Mouse (Mus musculus) layer of hippocampus, adult 11-12 months (tissue): ENCODE data around the gene Gins2.

ENCODE experiments used
- DNase-seq: peaks from one replicate; pipeline ENCODE4 v3.0.0; 2022; ENCODE audit warnings: low spot score

Gene Gins2

GRCm38 (mm10) chr8:120544155-120544554 is 44.9 kb downstream of the Gins2 start:
- DNase-seq: no peak

DNA sequence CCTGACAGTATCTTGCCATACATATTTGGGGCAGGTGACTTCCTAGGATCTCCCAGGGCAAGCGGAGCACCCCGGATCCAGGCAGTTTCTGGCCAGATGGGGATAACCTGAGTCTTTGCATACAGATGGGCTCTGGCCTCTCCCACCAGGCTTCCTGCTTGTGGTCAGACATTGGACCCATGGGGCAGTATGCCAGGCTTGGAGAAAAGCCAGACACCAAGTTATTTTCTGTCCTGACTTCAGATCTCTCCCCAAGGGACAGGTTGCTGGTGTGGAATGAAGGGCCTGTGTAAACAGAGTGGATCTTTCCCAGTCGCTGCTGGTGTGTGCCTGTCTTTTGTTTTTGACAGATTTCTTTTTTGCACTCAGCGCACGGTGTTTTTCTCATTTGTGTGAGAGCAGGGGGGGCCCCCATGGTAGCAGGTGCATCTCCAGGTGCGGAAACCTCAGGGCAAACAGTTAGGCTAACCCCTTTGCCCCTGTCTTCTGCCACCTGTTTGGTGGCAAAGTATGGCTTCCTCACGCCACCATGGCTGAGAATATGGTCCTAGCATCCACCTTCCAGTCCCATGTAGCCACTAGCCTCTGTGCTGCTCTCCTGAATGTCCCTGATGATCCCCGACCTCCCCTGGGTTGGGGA is 45.6 kb downstream of the Gins2 start:
- peak; percentile 65 for DNase-seq

DNA sequence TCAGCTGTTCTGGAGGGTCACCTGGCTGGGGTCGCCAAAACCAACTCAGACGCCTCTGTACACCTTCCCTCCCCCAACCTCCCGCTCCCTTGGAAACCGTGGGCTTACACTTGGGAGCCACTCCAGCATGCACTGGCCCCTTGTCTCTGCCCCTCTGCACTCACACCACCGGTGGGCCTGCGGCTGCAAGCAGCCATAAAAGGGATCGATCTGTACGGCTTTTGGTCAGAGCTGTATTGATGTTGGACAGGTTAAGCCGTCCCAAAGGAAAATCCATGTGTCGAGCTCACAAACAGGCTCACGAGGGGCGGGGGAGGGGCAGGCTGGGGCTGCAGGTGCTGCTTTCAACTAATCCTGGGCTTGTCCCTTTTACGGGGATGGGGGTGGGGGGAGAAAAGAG is 46.1 kb downstream of the Gins2 start:
- no peak for DNase-seq

DNA sequence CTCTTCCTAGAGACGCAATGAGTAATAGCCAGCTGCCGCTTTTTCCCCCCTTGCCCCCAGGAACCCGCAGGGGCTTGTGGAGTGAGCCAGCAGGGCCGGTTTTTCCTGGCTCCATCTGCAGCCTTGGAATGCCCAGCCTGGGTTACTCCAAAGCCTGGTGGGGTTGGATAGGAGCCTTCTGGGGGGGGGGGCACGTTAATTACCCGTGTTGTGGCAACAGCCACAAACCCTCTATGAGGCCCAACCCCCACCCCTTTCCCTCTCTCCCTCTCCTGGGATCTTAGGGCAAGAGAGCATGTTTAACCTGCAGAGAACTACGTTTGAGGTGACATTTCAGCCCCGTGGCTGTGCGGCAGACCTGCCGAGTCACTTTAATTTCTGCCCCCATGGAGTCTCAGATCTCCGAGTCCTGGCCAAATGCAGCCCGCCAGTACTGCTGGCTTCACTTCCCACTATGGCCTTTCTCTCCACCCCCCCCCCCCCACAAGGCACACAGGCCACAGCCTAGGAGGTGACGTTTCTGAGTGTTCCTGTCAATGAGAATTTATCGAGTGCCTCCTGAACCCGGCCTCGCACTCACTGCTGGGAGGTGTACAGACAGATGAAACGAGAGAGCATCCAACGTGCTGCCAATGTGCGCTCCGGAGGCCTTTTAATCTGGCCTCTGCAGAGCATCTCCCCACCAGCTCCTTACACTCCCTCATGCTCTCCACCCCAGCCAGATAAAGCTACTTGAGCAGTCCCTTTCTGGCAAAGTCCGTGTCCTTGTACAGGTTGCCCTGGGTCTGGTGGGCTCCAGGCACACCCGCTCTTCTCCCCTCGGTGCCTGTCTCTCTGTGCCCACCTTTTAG is 49.1 kb downstream of the Gins2 start:
- no peak for DNase-seq

DNA sequence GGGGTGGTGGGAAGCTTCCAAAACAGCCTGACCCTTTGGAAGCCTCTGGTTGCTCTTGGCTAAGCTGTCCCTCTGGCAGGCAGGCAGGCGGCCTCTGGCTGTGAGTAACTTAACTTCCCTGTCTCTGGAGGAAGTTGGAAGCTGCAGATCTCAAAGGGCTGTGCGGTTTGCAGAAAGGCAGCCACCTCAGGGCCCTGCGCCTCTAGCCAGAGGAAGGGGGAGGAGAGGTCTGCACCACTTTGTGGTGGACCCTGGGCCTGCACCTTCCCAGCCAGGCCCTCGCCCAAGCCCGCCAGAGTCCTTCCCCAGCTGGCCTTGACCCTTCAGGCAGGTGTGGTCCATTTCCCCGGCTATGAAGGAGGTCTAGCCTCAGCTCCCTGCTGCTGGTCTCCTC is 49.7 kb downstream of the Gins2 start:
- no peak for DNase-seq

GRCm38 (mm10) chr8:120538397-120539240 is 50.5 kb downstream of the Gins2 start:
- peak; percentile 77 for DNase-seq

- peak; percentile 71 for DNase-seq
These were observed 51.2 kb downstream of the Gins2 start for GRCm38 (mm10) chr8:120537818-120538396.

DNA sequence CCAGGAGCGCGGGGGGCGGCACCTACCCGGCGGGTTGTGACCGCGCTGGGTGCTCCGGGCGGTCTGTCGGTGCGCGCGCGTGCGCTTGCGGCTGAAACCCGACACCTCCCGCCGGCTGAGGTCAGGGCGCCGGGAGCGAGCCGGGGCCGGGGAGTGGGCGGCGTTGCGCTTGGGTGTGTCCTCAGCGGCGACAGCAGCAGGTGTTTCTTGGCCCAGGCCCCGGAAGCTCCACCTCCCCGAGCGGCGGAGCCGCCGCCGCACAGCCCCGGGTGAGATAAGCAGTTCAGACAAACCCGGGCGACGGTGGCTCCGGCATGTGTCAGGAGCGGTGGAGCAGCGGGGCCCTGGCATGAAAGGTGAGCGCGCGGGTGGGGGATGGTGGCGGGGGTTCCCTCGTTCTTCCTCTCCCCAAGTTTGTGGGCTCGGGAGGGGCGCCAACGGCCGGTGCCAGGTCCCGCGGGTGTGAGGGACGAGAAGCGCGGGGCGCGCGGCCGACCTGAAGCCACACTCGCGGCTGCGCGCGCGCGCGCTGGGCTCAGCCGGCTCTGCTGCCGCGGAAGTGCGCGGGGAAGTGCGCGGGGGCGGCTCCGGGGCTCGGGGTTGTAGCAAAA is 51.8 kb downstream of the Gins2 start:
- DNase-seq: peak; percentile 66

DNA sequence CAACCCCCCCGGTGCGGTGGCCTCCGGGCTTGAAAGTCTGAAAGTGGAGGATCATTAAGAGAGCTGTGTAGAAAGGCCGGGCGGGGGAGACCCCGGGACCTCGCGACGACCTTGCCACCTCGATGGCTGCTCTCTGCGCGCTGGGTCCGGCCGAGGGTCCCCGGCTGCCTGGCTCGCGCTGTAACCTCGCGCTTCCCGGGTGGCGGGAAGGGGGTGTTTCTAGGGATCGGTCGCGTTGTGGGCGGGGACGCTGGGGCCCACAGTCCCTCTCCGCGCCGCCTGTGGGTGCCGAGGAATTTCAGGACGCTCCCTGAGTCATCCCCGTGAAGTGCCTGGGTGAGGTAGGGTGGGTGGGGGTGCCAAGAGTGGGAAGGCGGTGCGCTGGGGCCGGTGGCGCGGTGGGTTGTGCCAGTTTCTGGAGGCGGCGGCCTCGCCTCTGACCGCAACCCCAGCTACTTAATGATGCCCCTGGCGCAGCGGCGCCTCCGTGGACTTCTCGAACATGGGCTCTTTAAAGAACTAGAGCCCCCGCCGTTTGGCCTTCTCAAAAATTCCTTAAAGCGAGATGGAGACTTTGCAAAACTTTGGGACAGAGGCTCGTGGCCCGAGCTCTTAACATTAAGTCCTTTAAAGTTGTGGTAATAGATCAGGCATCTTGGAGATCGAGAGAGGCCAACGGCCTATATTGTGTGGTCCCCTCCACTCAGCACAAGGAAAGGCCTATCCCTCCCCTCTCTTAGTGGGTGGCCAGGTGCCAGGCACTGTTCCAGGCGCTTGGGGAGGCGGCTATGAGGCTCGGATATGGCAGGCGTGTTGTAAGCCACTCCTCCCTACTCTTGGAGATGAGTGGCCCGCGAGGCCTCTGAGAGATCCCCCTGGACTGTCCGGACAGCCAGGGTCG is 52.5 kb downstream of the Gins2 start:
- DNase-seq: peak; percentile 69

GRCm38 (mm10) chr8:120535452-120536305 is 53.4 kb downstream of the Gins2 start:
- peak; percentile 78 for DNase-seq

- DNase-seq: peak; percentile 84
These were observed 54.4 kb downstream of the Gins2 start for GRCm38 (mm10) chr8:120534504-120535368.

DNA sequence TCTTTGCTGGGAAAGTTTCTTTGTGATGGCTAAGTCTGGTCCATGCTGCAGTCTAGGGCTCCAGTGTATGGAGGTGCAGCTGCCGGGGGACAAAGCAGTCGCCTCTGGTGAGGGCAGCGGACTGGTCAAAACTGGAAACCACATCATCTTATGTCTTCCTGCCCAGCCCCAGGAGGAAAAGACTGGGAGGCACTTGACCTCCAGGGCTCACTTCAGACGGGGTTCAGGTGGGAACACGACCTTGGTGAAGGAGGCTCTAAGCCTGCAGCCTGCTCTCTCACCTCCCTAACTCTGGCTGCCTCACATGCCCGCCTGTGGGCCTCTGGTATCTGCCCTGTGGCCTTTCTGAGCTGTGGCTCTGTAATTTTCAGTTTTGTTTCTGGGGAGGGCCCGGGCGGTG is 55.0 kb downstream of the Gins2 start:
- DNase-seq: no peak

DNA sequence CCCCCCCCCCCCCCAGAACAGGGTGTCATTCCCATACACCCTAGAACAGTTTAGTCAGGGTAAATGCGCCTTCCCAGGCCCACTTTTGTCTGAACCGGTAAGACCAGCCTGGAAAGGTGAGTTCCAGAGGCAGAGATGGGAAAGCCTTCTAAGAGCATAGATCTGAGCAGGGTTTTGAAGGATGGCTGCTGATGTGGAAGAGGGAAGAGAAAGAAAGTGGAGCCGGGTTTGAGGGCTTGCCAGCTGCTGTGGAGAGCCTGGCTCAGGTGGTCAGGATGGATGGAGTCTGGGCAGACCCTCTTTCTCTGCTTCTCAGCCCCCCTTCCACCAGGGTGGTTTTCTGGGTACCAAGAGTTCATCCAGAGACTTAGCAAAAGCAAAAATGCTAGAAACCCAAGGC is 55.7 kb downstream of the Gins2 start:
- no peak for DNase-seq

GRCm38 (mm10) chr8:120532517-120533215 is 56.4 kb downstream of the Gins2 start:
- DNase-seq: no peak

DNA sequence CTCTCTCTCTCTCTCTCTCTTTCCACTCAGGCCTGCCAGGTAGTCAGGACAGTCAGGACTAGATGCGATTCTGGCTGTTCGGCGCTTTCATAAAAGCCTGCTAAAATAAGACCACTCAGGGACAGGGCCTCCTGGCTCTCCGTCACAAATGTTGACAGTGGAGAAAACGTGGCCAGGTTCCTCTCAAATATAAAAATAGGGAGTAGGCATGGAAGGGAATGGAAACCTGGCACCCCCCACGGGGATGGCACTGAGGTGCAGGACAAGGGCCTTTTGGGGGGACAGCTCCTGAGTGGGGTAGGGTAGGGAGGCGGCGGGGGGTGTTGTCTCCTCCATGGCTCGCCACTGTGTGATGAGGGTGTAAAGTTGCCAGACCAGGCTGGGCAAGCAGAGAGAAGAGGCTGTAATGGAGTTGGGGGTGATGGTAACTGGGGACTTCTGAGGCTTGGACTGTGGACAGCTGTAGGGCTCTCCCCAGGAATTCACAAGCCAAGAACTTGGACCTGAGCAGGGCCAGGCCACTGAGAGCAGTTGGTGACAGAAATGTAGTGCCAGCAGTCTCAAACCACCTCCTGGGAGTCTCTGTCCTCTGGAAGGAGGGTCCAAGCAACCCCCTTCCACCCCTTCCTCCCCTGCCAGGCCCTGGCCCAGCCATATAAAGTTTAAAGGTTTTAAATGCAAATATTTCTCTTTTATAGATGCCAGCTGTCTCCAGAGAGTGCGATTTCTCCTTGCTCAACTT is 57.2 kb downstream of the Gins2 start:
- no peak for DNase-seq

DNA sequence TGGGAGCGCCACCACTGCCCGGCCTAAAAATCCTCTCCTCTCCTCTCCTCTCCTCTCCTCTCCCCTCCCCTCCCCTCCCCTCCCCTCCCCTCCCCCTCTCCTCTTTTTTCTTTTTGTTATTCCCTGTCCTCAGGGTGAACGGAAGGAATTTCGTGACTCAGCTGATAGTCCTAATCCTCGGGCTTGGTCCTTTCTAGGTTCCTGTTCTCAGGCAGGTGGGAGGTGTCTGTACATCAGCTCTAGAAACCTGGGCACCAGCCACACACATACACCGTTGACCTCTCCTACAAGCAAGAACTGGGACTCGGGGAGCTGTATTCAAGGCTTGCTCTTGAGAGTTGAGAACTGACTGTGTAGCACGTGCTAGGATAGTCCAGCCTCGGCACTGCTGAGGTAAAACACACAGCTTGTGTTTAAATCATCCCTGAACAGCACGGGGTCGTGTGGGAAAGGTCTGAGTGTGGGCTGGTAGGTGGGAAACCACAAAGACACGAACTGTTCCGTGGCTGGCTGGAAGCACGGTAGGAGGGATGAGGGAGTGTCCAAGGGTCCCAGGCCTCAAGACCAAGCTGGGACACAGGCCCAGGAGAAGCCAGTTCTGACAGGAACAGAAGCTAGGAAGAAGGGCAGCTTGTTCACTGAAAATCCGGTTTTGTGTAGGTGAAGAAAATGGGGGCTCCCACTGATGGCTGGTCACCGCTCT is 58.0 kb downstream of the Gins2 start:
- DNase-seq: no peak

DNA sequence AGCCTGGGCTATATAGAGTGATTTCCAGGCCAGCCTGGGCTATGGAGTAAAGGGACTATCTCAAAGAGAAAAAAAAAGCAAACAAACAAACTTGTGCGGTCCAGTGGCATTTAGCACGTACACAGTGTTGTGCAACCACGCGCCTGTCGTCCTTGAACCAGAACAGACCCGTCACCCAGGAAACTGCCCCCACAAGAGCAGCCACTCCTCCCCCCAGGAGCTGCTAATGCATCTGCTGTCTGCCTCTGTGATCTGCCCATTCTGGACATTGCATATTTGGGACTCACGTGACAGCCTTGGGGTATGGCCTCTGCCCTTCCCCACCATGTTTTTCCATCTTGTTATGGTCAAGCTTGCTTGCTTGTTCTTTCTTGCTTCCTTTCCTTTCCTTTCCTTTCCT is 59.9 kb downstream of the Gins2 start:
- no peak for DNase-seq
